Mouse (Mus musculus) thymus, postnatal 25 days (tissue): ENCODE data around the gene Zcchc17.

Experiments used
- DNase-seq: peaks from one replicate; pipeline ENCODE4 v3.0.0; 2022

Zcchc17 gene

GRCm38 (mm10) chr4:130359486-130360237 is at the start of gene Zcchc17, which contains the start of gene Snrnp40:
Gene Zcchc17 (minus strand): TSS chr4:130359943.
Gene Snrnp40 (plus strand): TSS chr4:130360132.
- peak; percentile 99 for DNase-seq

- DNase-seq: no peak
Observed at GRCm38 (mm10) chr4:130391265-130391664, 31.5 kb upstream of the Zcchc17 start.

- DNase-seq: no peak
Observed at GRCm38 (mm10) chr4:130389927-130390326, 30.2 kb upstream of the Zcchc17 start.

DNA sequence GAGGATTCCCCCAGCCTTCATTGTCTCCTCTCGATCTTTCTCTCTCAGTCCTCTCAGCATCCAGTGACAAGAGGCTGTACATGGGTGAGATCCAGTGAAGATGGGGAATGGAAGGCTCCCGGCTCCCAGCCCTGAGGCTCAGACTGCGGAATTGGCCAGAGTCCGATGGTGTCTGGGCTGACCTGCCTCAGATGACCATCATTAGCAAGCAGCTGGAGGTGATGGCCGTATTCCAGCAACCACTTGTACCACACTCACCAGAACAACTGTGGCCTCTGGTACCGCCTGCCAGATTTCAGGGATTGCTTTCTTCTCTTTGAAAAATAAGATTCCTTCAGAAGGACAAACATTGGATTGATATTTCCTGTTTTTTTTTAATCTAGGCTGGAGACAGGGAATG is 29.8 kb upstream of the Zcchc17 start:
- no peak for DNase-seq

- no peak for DNase-seq
Observed at GRCm38 (mm10) chr4:130387256-130387655, 27.5 kb upstream of the Zcchc17 start.

DNA sequence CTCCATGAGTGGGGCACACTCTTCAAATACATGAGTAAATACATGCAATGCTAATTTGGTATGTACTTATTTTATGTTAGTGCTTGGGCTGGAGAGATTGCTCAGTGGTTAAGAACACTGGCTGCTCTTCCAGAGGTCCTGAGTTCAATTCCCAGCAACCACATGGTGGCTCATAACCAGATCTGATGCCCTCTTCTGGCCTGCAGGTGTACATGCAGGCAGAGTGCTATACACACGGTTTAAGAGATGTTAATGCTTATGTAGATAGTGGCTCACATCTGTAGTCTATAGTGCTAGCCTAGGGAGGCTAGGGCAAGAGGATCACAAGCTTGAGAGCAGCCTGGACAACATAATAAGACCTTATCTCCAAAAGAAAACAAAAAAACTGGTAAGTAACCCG is 20.7 kb upstream of the Zcchc17 start:
- DNase-seq: no peak

GRCm38 (mm10) chr4:130379181-130379580 is 19.4 kb upstream of the Zcchc17 start:
- DNase-seq: no peak

DNA sequence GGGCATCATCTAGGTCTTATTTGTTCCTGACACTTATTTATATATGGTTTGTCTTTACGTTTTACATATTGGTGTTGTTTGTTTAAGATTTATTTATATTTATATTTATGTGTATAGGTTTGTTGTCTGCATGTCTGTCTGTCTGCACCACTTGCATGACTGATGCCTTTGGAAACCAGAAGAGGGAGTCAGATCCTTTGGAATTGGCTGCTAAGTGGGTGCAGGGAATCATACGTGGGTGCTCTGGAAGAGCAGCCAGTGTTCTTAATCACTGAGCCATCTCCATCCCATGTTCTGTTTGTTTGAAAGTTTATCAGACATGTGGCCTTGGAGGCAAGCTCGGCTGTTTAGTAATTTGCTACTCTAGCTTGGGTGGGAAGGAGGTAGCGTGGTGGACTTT is 17.8 kb upstream of the Zcchc17 start:
- no peak for DNase-seq

GRCm38 (mm10) chr4:130376675-130377074 is 16.9 kb upstream of the Zcchc17 start:
- no peak for DNase-seq

DNA sequence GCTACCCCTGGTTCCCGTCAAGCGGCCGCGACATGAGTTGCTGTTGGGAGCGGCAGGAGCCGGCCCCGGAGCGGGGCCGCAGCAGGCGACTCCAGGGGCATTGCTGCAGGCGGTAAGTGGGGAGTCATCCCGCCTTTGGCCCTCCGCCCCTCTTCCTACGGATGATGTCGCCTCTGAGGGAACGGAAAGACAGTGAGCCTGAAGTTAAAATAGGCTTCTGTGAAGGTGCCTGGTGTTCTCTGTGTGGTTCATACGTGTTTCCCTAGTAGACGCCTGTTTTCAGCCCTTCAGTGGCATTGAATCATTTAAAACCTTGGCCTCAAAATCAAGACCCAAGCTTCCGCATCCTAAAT is 471 bp upstream of the Zcchc17 start:
- DNase-seq: no peak

GRCm38 (mm10) chr4:130357946-130358345 is 1.8 kb downstream of the Zcchc17 start:
- DNase-seq: no peak

DNA sequence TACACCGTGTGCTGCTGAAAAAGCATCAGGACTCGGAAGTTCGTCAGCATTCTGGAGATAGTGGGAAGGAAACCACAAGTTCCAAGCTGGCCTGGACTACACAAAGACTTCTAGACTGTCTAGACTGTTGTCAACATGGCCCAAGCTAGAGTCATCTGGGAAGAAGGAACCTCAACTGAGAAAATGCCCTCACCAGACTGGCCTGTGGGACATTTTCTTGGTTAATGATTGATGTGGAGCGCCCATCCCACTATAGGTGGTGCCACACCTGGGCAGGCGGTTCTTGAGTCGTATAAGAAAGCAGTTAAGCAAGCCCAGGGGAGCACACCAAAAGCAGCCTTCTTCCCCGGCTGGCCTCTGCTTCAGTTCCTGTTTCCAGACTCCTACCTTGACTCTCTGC is 7.2 kb downstream of the Zcchc17 start:
- DNase-seq: no peak

DNA sequence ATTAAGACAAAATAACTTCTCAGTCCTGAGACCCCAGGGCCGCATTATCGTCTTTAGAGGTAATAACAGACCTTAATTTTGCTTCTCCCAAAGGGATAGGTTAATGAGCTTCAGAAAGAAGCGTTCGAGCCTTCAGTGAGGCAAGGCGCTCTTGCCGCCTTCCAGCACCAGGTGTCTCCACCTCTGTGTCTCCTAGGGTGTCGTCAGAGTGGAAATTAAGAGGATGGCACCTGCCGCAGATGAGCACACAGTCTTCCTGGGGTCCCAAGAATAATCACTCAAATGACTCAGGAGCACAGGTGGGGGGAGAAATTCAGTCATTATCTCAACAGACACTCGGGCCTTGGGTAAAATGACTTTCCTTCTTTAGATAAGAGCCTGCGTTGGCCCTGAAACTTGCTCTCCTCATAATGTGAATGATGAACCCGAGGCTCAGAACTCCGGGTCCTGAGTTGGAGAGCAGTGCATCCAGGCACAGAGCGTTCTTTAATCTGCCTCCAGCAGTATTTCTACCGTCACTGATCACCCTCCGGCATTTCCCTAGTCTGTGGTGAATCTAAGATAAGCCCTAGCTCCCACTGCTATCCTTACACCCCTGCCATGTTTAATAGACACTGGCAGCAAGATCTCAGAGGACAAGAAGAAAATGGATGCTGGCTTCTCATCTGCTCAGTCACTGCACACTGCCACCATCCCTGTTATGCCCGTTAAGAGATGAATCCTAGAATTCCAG is 8.9 kb downstream of the Zcchc17 start:
- no peak for DNase-seq

DNA sequence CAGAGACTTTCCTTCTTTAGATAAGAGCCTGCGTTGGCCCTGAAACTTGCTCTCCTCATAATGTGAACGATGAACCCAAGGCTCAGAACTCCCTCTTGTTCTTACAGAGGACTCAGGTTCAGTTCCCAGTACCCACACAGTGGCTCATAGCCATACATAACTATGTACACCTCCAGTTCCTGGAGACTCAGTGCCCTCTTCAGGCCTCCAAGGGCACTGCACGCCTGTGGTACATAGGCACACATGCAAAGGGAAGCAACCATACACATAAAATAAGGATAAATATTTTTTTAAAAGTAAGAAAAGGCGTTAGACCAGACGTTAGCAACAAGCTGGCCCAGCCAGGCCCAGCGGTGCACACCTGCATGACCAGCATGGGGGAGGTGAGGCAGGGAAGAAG is 10.1 kb downstream of the Zcchc17 start:
- no peak for DNase-seq

- peak; percentile 55 for DNase-seq
Observed at GRCm38 (mm10) chr4:130341691-130342090, 18.1 kb downstream of the Zcchc17 start.

- no peak for DNase-seq
Observed at GRCm38 (mm10) chr4:130335867-130336266, 23.9 kb downstream of the Zcchc17 start.

- DNase-seq: no peak
Observed at GRCm38 (mm10) chr4:130327366-130327765, 32.4 kb downstream of the Zcchc17 start.

DNA sequence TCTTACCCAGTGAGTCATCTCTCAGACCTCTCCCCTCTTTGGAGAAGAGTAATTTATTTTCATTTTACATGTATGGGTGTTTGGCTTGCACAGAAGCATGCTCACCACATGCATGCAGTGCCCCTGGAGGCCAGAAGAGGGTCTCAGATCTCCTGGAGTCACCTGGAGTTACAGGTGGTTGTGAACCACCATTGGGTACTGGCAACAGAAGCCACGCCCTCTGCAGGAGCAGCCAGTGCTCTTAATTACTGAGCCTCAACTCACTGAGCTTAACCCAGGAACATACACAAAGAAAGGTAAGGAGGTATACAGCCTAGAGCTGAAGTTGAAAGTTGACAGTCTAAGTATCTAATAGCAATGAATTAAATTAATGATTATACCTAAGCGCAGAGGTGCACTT is 34.3 kb downstream of the Zcchc17 start:
- DNase-seq: no peak

- DNase-seq: no peak
Observed at GRCm38 (mm10) chr4:130323607-130324006, 36.1 kb downstream of the Zcchc17 start.

- no peak for DNase-seq
Observed at GRCm38 (mm10) chr4:130323165-130323564, 36.6 kb downstream of the Zcchc17 start.

DNA sequence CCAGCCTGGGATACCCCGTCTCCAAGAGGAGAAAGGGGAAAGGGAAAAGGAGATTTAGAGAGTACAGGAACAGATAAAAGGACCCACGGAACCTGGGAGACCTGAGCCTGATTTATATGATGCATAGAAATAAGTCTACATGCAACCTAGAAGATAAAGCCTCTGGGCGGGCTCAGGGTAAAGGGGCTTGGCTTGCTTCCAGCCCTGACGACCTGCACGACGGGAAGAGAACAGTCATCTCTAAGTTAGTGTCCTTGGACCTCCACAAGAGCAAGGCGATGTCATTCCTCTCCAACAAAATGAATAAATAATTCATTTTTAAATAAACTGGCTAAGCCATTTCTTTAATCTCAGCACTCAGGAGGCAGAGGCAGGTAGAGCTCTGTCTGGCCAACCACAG is 37.2 kb downstream of the Zcchc17 start:
- DNase-seq: no peak

DNA sequence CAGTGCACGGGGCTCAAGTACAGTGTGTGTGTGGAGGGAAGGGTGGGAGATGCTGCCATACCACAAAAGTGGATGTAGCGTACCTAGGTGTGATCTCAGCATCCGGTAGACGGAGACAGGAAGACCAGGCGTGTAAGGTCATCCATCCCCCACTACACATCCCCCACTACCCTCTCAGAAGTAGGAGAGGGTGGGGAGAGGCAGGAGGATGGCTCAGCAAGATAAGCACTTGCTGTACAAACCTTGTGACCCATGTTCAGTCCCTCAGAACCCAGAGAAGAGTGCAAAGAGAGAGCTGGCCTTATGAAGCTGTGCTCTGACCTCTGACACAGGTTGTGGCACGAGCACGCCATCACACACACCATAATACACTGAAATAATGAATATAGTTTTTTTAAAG is 38.1 kb downstream of the Zcchc17 start:
- DNase-seq: no peak

- no peak for DNase-seq
Observed at GRCm38 (mm10) chr4:130319564-130319963, 40.2 kb downstream of the Zcchc17 start.

- no peak for DNase-seq
Observed at GRCm38 (mm10) chr4:130318122-130318521, 41.6 kb downstream of the Zcchc17 start.

DNA sequence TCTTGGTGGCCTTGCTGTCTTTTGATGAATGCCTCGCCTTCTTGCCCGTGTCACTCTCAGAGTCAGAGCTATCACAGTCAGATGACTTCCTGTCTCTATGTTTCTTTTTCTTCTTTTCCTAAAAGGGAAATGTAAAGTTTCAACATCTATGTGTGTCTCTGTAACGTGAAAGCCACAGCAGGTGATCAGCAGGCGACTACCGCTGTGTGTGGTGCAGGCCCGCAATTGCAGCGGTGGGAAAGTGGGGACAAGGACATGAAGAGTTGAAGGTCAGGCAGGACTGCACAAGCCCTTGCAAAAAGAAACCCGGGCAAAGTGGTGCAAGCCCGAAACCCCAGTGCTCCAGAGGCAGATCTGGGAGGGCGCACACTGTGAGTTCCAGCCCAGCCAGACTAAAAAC is 43.1 kb downstream of the Zcchc17 start:
- peak; percentile 12 for DNase-seq
